Mouse (Mus musculus): ENCODE data around the gene Cphx2. TPM values are rescaled to one million over a fixed set of nuclear protein-coding genes. Genes with fewer than 3 reads are reported as not detected.
"Not testable (repeated sequence)": the region's sequence is repeated elsewhere in the genome, so short reads cannot be mapped to it uniquely, and the experiment has no call there.

Gene Cphx2
- not detected in 2 replicates for total RNA-seq (2014; rRNA removed)
- polyA plus RNA-seq (2015; fragmentation: Nextera tagmentation; extraction: Ambion mirVana): not detected in 2 replicates

DNA sequence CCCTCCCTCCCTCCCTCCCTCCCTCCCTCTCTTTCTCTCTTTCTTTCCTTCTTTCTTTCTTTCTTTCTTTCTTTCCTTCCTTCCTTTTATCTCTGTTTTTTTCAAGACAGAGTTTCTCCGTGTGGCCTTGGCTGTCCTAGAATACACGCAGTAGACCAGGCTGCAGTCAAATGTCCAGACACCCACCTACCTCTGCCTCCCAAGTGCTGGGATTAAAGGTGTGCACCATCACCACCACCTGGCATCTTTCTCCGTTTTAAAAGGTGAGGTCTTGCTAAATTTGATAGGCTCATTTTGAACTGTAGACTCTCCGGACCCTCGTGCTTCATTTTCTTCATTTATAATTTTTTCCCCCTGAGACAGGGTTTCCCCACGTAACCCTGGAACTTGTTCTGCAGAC lies at the start of gene Cphx2:
Gene Cphx2, plus strand, starts transcription at position 301 of the 400 bp plus-strand sequence.
- H3K9ac ChIP-seq; H3K9me3 ChIP-seq (ENCODE audit: low read length); DNase-seq; H3K4me2 ChIP-seq (ENCODE audit: low read depth); H3K4me3 ChIP-seq (ENCODE audit: low read depth, low read length); H3K36me3 ChIP-seq (ENCODE audit: insufficient read depth); H3K27ac ChIP-seq (ENCODE audit: low read depth, low read length); H3K27me3 ChIP-seq (ENCODE audit: insufficient read depth, low read length); ATAC-seq; H3K4me1 ChIP-seq (ENCODE audit: insufficient read depth): not testable (repeated sequence)
- no CpG with 5 or more reads among the region's 6 CpGs for WGBS

DNA sequence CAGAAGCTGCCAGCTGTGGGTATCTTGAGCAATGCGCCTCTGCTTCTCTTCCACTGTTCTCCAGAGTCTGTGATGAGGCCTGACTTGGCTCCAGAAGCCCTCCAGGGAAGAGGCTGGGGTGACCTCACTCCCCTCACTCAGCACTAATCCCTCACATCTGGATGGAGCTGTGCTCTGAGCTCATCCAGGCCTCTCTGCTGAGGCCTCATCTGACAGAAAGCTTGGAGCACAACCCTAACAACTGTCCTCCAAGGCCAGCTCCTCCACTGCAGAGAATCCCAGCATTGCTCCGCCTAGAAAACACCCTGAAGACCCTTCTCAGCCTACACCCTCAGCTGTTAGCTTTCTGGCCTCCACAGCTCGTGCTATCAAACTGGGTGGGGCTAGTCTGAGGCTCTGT lies 47.0 kb upstream of the Cphx2 start:
- not testable (repeated sequence) for H3K36me3 ChIP-seq (ENCODE audit: insufficient read depth); DNase-seq; H3K4me1 ChIP-seq (ENCODE audit: insufficient read depth); H3K9me3 ChIP-seq (ENCODE audit: low read length); H3K9ac ChIP-seq; H3K4me2 ChIP-seq (ENCODE audit: low read depth); ATAC-seq; H3K27me3 ChIP-seq (ENCODE audit: insufficient read depth, low read length); H3K4me3 ChIP-seq (ENCODE audit: low read depth, low read length); H3K27ac ChIP-seq (ENCODE audit: low read depth, low read length)
- WGBS: no CpG with 5 or more reads among the region's 3 CpGs

DNA sequence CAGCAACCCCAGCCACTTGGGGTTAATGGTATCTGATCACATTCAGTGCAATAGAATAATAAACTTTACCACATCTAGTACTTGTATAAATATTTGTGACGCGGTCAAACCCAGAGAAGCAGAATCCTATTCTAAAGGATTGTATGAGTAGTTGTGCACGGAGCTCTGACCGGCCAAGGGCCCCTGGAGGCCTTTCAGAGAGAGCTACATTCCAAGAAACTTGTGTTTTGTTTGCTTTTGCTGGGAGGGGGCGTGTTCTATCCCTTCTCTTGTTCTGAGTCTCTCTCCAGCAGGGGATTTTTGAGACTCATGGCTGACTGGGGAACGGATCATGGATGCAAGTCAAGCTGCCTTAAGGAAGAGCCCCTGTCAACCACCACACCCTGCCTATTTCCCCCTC lies 45.9 kb upstream of the Cphx2 start:
- not testable (repeated sequence) for ATAC-seq; DNase-seq; H3K4me2 ChIP-seq (ENCODE audit: low read depth); H3K27me3 ChIP-seq (ENCODE audit: insufficient read depth, low read length); H3K4me3 ChIP-seq (ENCODE audit: low read depth, low read length); H3K36me3 ChIP-seq (ENCODE audit: insufficient read depth); H3K9me3 ChIP-seq (ENCODE audit: low read length); H3K27ac ChIP-seq (ENCODE audit: low read depth, low read length); H3K9ac ChIP-seq; H3K4me1 ChIP-seq (ENCODE audit: insufficient read depth)
- WGBS: no CpG with 5 or more reads among the region's 6 CpGs

- not testable (repeated sequence) for H3K27me3 ChIP-seq (ENCODE audit: insufficient read depth, low read length); H3K9me3 ChIP-seq (ENCODE audit: low read length); H3K4me3 ChIP-seq (ENCODE audit: low read depth, low read length); DNase-seq; H3K36me3 ChIP-seq (ENCODE audit: insufficient read depth); H3K27ac ChIP-seq (ENCODE audit: low read depth, low read length); ATAC-seq; H3K4me1 ChIP-seq (ENCODE audit: insufficient read depth); H3K4me2 ChIP-seq (ENCODE audit: low read depth); H3K9ac ChIP-seq
- no CpG with 5 or more reads among the region's 26 CpGs for WGBS
These were observed 38.7 kb upstream of the Cphx2 start, which contains the start of gene Gm9780 for GRCm38 (mm10) chr14:26042611-26043010. Gm9780 (minus strand) TSS chr14:26042711.

GRCm38 (mm10) chr14:26045007-26045406 lies 36.3 kb upstream of the Cphx2 start:
- no CpG with 5 or more reads among the region's 5 CpGs for WGBS
- not testable (repeated sequence) for H3K36me3 ChIP-seq (ENCODE audit: insufficient read depth); H3K4me1 ChIP-seq (ENCODE audit: insufficient read depth); DNase-seq; H3K27me3 ChIP-seq (ENCODE audit: insufficient read depth, low read length); H3K9me3 ChIP-seq (ENCODE audit: low read length); ATAC-seq; H3K9ac ChIP-seq; H3K4me3 ChIP-seq (ENCODE audit: low read depth, low read length); H3K4me2 ChIP-seq (ENCODE audit: low read depth); H3K27ac ChIP-seq (ENCODE audit: low read depth, low read length)

GRCm38 (mm10) chr14:26047026-26047425 lies 34.3 kb upstream of the Cphx2 start:
- ATAC-seq; H3K9ac ChIP-seq; H3K36me3 ChIP-seq (ENCODE audit: insufficient read depth); H3K4me2 ChIP-seq (ENCODE audit: low read depth); H3K9me3 ChIP-seq (ENCODE audit: low read length); H3K27me3 ChIP-seq (ENCODE audit: insufficient read depth, low read length); DNase-seq; H3K4me3 ChIP-seq (ENCODE audit: low read depth, low read length); H3K4me1 ChIP-seq (ENCODE audit: insufficient read depth); H3K27ac ChIP-seq (ENCODE audit: low read depth, low read length): not testable (repeated sequence)
- no CpG with 5 or more reads among the region's 8 CpGs for WGBS

- no CpG with 5 or more reads among the region's 9 CpGs for WGBS
- not testable (repeated sequence) for DNase-seq; H3K9me3 ChIP-seq (ENCODE audit: low read length); H3K27me3 ChIP-seq (ENCODE audit: insufficient read depth, low read length); H3K27ac ChIP-seq (ENCODE audit: low read depth, low read length); H3K4me2 ChIP-seq (ENCODE audit: low read depth); H3K9ac ChIP-seq; H3K4me3 ChIP-seq (ENCODE audit: low read depth, low read length); H3K36me3 ChIP-seq (ENCODE audit: insufficient read depth); H3K4me1 ChIP-seq (ENCODE audit: insufficient read depth)
- ATAC-seq: peak; percentile 40
These were observed 32.5 kb upstream of the Cphx2 start for GRCm38 (mm10) chr14:26048767-26049166.

DNA sequence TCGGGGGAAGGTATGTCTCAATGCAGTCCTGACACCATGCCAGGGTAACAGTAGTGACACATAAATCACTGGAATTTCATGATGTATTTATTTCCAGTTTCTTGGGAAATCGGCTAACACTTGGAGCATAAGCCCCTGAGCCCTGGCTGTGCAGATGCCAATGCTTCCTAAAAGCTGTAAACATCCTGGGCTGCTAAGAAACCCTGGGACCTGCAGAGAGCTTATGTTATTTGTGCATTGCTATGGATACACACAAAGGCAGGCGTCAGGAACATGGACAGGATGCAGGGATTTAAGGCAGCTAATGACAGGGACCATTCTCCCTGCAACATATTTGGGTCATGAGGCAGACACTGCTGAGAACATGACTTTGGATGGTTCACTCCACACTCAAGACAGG lies 23.1 kb upstream of the Cphx2 start:
- ATAC-seq; H3K9me3 ChIP-seq (ENCODE audit: low read length); H3K36me3 ChIP-seq (ENCODE audit: insufficient read depth); H3K27ac ChIP-seq (ENCODE audit: low read depth, low read length); H3K4me3 ChIP-seq (ENCODE audit: low read depth, low read length); H3K9ac ChIP-seq; DNase-seq; H3K4me2 ChIP-seq (ENCODE audit: low read depth); H3K27me3 ChIP-seq (ENCODE audit: insufficient read depth, low read length); H3K4me1 ChIP-seq (ENCODE audit: insufficient read depth): not testable (repeated sequence)
- no CpG with 5 or more reads among the region's 3 CpGs for WGBS

DNA sequence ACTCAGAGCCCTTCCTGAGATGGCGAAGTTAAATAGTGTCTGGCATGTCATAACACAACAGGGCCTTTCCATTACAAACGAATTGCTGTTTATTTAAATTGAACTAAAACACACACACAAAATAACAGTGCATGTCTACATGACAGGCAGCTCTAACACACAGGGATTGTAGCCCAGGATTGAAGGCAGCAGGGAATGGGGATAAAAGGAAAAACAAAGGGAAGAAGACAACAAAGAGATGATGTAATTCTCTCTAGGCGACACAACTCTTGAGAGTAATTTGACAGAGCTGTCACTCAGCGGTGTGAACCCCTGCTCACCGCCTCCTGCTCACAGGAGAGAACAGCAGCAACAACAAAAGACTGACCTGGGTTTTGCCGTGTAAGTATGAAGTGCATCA lies 22.0 kb upstream of the Cphx2 start:
- ATAC-seq: peak; percentile 84; the same call in 1 of the 2 replicates
- not testable (repeated sequence) for H3K4me1 ChIP-seq (ENCODE audit: insufficient read depth); DNase-seq; H3K27me3 ChIP-seq (ENCODE audit: insufficient read depth, low read length); H3K27ac ChIP-seq (ENCODE audit: low read depth, low read length); H3K36me3 ChIP-seq (ENCODE audit: insufficient read depth); H3K4me2 ChIP-seq (ENCODE audit: low read depth); H3K9me3 ChIP-seq (ENCODE audit: low read length); H3K4me3 ChIP-seq (ENCODE audit: low read depth, low read length); H3K9ac ChIP-seq
- WGBS: no CpG with 5 or more reads among the region's 6 CpGs

- H3K4me2 ChIP-seq (ENCODE audit: low read depth); H3K27me3 ChIP-seq (ENCODE audit: insufficient read depth, low read length); H3K9me3 ChIP-seq (ENCODE audit: low read length); H3K4me1 ChIP-seq (ENCODE audit: insufficient read depth); H3K27ac ChIP-seq (ENCODE audit: low read depth, low read length); H3K9ac ChIP-seq; H3K36me3 ChIP-seq (ENCODE audit: insufficient read depth); H3K4me3 ChIP-seq (ENCODE audit: low read depth, low read length); DNase-seq: not testable (repeated sequence)
- no CpG with 5 or more reads among the region's 44 CpGs for WGBS
- ATAC-seq: peak; percentile 94
These were observed 14.6 kb upstream of the Cphx2 start for GRCm38 (mm10) chr14:26066574-26067324.

DNA sequence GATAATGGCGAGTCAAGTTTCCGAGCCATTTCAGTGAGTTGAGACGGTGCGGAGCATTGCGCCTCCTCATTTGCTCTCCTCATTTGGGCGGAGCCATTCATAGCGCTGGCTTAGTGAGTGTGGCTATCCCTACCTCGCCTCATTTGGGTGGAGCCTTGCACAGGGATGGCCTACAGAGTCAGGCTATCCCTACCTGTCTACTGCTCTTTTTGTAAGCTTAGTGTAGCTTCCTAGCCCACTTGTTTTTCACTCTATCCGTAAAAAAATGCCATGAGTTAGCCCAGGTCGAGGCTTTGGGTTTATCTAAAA lies 14.0 kb upstream of the Cphx2 start, which contains the start of gene Tmem254c:
Gene Tmem254c, minus strand, starts transcription at position 31 of the 309 bp plus-strand sequence.
- not testable (repeated sequence) for H3K27ac ChIP-seq (ENCODE audit: low read depth, low read length); H3K36me3 ChIP-seq (ENCODE audit: insufficient read depth); H3K9ac ChIP-seq; DNase-seq; H3K4me2 ChIP-seq (ENCODE audit: low read depth); H3K4me1 ChIP-seq (ENCODE audit: insufficient read depth); H3K9me3 ChIP-seq (ENCODE audit: low read length); H3K4me3 ChIP-seq (ENCODE audit: low read depth, low read length); H3K27me3 ChIP-seq (ENCODE audit: insufficient read depth, low read length)
- peak; percentile 87 for ATAC-seq
- WGBS: no CpG with 5 or more reads among the region's 10 CpGs
